Mouse (Mus musculus): ENCODE results near the gene Cdkal1. TPM values are rescaled to one million over a fixed set of nuclear protein-coding genes. Genes with fewer than 3 reads are reported as not detected.

The Cdkal1 gene
- total RNA-seq, 2 experiments from 2014 or later = 29.2 to 32.1 TPM

DNA sequence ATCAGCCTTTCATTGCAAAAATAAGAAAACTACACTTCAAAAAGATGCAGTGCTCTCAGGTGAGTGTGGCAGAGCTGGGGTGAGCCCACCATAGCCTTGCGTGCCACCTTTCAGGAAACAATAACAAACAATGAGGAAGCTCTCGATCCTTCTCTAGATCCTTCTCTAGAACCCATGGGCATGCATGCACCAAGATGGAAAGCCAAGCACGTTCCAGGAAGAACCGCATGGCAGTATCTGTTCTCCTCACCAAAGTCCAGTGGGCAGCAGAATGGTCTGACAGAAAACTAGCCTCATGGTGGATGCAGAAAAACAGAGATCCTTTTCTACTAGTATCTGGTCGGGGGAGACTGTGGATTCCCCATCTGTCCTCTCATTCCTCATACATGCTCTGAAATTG, 134.3 kb downstream of the Cdkal1 start:
- intact Hi-C loops (cut with DNase I) = no loop called here
- no peak for DNase-seq

DNA sequence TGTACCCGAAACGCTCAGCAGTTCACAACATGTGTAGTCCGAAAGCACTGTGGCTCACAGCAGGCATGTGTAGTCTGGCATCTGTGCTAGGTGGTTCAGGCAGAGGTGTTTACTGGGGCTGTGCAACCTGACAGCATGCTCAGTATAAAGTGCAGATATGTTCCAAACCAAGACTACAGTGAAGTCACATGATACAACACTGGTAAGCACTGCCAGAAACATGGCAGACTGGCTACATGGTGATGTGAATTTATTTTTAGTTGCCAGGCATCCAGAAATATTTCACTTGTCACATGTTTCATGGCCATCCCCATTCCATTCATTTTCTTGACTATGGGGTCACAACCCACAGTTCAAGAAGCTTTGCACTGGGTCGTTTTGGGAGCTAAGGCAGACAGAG, 138.9 kb downstream of the Cdkal1 start:
- DNase-seq = peak; percentile 33 to 34

DNA sequence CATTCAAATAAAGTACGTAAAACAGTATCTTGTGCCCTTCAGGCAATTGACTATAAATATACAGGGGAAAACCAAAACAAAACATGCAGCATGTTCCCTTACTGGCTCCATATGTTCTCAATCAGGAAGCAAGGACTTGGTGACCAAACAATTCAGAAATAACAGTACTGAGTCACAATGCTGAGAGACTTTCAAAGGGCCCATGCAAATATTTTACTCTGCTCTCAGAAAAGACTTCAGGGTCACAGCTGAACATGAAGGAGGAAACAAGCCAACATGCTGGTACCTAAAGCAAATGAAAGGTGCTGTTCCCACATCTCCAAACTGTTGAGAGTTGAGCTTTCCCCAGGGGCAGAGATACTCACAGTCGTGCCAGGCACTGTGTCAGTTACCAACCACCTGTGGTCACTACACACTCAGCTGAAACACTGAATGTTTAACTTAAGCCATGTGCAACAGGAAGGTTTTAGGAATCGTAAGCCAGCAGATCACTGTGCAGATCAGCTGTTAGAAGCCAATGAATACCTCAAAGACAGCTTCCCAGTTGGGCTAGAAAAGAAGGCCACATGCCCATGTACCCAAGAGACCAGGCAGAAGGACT, 140.1 kb downstream of the Cdkal1 start:
- intact Hi-C loops (cut with DNase I) = no loop called here
- no peak for DNase-seq

More for the DNA sequence above, 138.9 kb downstream of the Cdkal1 start:
- intact Hi-C loops (cut with DNase I) = no loop called here

DNA sequence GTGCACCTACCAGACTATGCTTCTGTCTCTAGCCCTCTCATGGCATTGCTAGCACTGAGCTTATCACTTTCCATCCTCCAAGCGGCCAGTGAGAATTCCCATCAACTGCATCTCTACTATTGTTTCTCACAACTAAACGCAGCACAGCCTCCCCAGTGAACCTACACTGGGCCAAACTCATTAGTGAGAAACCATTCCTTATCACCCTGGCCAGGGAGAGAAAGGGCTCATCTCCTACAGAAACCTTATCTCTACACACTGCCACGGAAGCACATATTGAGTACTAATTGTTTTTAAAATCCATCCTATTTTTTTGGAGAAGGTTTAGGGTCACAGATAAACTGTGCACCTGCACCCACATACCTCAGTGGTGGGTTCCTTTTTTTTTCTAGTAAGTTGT, 147.9 kb downstream of the Cdkal1 start:
- intact Hi-C loops (cut with DNase I) = no loop called here

DNA sequence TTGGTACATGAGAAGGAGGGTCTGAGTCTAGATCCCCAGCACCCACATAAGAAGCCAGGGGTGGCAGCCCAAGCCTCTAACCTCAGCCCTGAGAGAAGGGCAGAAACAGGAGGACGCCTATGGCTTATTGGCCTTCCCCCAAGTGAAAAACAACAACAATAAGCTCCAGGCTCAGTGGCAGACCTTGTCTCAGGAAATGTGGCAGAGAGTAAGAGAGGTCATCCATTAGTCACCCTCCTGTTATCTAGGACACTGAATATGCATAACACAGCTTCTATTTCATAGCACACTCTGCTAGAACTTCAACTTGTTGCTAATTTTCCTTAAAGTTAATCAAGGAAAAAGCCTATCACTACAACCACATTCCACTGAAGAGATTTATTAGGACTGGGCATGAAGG, 154.1 kb downstream of the Cdkal1 start:
- intact Hi-C loops (cut with DNase I) = no loop called here
- no peak for DNase-seq

More for the DNA sequence above, 147.9 kb downstream of the Cdkal1 start:
- DNase-seq = no peak

DNA sequence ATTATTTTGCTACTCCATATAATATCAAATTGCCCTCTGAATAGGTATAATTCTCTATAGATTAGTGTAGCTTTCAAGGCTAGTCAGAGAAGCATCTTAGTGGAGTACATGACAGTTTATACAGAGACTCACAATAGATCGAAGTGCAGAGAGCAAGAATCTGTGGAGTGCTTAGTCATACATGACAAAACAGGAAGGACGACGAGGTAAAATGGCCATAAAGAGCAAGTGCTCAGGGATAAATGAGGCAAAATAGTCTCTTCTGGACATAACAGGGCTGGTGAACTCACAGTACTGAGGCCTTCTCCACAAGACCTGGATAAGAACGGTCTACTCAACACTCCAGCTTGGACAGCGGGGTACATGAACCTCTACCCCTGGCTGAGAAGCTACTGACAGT, 155.6 kb downstream of the Cdkal1 start:
- DNase-seq = no peak
- intact Hi-C loops (cut with DNase I) = no loop called here

DNA sequence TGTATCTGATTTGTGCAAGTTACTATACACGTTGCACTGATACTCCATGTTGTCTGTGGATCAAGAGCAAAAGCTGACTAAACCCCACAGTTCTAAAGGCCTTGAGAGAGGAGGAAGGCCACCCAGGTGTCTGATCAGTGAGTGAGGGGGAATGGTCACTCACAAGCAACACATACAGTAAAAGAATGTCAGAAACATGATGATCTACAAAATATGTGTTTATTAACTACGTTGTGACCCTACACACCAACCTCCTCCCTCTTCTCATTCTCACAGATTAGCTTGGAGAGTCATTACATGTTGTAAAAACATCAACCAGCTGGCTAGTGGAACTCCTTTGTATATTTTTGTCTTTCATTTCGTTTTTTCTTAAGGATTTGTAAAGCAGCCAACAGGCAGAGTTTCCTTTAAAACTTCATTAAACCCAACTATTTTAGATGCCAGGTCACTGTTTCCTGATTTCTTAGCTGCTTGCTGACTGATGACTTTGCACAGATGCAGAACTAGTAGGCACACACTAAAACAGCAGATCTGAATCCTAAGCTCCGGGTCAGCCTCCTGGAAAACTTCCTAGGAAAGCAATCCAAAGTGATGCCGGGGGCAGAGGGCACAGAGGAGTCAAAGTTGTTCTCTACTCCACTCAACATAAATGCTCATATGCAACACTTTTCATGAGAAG, 157.0 kb downstream of the Cdkal1 start:
- no peak for DNase-seq
- intact Hi-C loops (cut with DNase I) = no loop called here

DNA sequence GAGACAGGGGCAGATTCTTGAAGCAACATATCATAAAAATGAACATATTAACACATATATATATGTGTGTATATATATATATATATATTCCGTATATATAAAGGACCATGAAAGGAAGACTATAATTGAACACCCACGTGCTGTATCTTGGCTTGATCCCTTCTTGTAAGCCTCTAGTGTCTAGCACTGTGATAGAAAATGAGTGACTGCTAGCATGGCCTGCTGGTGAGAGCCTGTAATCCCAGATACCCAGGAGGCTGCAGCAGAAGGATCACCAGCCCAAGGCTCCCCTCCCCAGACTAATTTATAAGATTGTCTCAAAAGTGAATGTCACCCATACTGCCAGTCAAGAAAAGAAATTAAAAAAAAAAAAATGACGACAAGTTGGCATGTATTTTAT, 158.2 kb downstream of the Cdkal1 start:
- intact Hi-C loops (cut with DNase I) = no loop called here
- no peak for DNase-seq

DNA sequence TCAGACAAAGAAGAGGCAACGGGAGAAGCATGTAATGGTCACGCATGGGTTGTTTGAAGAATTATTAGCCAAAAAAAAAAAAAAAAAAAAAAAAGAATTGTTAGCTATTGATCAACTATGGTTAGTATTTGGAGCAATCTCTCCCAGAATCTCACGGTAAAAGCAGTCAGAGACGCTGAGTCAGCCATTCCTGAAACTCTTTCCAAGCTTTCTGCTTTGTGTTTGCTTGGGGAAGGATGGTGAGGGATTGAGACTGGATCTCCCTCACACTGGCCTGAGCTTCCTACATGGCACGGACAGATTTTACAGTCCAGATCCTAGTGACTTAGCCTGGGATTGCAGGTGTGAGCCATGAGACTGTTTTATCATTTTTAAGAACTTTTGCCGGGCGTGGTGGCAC, 164.7 kb downstream of the Cdkal1 start:
- intact Hi-C loops (cut with DNase I) = no loop called here
- DNase-seq = no peak

DNA sequence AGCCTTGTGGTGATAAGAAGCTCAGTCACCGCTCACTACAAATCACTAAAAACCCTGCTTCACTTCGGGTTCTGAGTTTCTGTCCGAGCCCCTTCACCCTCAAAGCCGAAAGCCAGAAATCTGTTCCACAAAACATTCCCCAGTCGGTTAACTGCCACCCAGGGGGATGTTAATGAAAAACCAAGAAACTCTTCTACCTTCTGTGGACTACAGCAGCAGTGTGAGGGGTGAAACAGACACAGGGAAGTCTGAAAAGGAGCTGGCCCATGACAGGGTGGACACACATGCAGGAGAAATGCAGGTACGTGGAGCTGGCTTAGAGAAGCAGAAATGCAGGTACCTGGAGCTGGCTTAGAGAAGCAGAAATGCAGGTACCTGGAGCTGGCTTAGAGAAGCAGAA, 166.6 kb downstream of the Cdkal1 start:
- no peak for DNase-seq
- intact Hi-C loops (cut with DNase I) = no loop called here

DNA sequence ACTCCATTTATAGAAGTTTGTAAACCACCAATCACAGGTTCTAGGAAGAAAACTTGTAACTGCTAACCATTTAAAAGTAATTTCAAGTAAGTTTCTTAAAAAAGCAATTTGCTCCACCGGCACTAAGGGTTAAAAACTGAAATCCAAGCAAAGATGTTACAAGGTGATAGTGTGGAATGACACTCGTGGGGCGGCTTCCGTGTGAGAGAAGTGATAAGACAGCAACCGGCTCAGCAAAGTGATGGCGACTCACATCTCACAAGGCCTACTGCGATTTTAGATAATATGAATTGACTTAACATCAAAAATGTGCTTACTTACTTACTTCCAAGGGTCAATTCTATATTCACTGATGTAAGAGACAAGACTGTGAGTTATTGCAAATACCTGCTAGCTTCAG, 167.6 kb downstream of the Cdkal1 start:
- intact Hi-C loops (cut with DNase I) = no loop called here
- no peak for DNase-seq

DNA sequence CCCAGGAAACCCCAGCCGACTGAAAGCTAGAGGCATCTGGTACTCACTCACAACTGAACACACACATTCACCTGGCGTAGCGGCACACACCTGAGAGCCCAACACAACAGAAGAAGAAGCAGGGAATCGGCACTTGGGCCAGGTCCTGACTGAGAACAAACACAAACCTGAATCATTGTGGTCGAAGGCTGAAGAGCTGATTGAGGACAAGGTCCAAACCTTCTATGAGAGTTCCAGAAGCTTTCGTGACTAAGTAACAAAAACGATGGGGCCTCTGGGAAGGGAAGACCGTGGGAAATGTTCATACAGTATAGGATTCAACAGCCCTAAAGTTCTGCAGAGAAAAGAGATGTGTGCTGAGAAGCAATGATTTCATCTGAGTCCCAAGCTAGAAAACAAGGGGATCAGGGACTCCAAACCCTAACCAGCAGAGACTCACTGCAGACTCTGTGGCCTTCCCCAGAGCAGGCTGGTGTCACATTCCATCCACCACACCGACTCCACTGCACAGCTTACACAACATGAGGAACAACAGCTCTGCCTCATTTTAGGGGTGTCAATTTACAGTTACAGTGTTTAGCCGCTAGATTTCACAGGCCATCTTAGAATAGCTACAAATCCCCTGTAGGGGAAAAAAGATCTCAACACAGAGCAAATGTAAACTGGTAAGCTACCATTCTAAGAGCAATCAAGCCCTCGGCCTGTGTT, 175.8 kb downstream of the Cdkal1 start:
- intact Hi-C loops (cut with DNase I) = no loop called here
- DNase-seq = no peak

DNA sequence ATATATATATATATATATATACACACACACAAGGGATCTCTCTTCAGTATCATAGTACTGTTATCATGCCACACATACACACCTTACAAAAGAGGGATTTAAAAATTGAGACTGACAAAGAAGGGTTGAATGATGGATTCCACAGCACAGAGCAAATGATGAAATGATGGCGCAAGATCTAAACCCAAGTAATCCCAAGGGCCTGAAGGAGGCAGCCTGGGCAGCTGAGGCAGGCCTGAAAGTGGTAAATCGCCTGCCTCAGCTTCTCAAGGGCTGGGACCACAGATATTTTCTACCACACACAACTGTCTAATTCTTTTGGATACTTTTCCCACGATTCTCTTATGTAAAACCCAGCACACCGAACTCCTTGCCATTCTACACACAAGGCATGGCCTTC, 177.9 kb downstream of the Cdkal1 start:
- intact Hi-C loops (cut with DNase I) = no loop called here
- DNase-seq = no peak

DNA sequence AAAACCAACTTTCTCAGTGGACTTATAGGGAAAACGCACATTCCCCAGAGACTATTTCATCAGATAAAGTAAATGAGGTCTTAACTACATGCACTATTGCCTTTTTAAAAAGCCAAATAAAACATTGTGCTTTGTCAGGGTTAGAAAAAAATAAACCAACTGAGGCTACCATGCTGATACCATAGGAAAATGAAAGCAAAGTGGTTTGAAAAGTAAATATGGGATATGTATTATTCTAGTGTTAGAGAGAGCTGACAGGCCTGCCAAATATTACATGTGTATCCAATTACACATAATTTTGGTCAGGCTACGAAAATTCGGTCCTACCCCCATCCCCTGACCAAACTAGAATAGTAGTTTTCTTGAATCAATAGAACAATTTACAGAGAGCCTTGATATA, 184.8 kb downstream of the Cdkal1 start:
- intact Hi-C loops (cut with DNase I) = no loop called here

DNA sequence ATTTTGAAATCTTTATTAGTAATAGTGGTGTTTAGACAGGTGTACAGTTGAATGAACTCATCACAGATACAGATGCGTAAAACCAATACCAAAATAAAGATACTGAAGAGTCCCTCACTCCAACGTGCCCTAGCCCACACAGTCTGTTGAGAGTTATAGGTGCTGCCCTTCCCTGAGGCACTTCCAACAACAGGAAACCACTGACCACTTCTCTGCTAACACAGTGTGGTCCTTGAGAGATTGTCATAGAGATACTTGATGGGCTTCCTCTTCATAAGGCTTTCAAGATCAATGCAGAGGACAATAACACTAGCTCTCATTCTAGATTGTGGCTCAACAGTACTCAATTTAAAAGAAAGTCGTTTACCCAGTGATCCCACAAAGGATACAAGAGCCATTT, 191.6 kb downstream of the Cdkal1 start:
- intact Hi-C loops (cut with DNase I) = no loop called here
- no peak for DNase-seq

More for the DNA sequence above, 184.8 kb downstream of the Cdkal1 start:
- DNase-seq = no peak

DNA sequence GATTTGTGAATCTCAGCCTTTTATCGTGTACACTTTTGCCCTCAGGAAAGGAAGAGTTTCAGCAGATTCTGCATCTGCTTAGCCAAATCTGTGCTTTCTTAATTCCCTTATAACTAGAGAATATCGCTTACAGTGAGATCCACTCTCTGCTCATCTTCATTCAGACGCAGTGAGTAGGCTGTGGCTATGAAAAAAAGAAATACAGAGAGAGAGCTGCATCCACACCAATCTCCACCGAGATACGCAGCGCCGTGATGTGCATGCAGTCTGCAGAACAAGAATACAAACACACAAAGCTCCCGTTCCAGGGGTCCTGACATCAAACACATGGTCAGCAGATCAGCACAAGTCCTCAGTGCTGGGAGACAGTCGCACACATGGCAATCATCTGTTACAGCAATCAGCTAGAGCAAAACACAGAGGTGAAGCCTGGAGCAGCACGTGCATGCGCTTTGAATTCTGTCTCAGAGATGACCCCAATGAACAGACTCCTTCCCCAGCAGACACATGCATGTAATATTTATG, 199.6 kb downstream of the Cdkal1 start:
- intact Hi-C loops (cut with DNase I) = no loop called here
- DNase-seq = no peak

DNA sequence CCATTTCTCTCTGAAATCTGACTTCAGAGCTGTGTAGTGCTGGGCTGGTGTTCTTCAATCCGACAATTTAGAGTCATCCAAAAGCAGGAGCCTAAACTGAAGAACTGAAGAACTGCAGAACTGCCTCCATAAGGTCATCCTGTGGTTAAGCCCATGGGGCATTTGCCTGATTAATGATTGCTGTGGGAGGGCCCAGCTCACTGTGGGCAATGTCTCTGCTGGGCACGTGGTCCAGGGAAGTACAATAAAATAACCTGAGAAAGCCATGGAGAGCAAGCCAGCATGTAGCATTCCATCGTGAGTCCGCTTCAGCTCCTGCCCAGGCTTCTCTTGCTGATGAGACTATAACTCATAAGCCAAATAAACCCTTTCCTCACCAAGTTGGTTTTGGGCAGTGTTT, 202.1 kb downstream of the Cdkal1 start:
- intact Hi-C loops (cut with DNase I) = no loop called here
- DNase-seq = no peak

DNA sequence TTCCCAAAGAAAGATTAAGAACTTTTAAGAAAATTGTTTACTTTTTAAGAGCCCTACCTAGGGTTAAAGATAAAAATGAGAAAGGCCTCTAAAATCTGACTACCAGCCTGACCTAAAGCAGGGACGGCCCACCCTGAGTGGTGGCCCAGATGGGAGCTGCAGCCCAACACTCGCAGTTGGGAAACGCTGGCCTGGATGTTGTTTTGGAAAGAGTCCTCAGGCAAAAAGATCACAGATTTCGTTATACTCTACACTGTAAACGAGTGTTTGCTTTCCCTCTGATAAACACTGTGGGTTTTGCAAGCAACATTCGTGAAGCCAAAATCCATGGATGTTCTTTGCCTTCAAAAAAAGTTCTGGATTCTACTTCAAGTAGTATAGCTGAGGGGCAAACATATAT, 202.7 kb downstream of the Cdkal1 start:
- no peak for DNase-seq
- intact Hi-C loops (cut with DNase I) = no loop called here

DNA sequence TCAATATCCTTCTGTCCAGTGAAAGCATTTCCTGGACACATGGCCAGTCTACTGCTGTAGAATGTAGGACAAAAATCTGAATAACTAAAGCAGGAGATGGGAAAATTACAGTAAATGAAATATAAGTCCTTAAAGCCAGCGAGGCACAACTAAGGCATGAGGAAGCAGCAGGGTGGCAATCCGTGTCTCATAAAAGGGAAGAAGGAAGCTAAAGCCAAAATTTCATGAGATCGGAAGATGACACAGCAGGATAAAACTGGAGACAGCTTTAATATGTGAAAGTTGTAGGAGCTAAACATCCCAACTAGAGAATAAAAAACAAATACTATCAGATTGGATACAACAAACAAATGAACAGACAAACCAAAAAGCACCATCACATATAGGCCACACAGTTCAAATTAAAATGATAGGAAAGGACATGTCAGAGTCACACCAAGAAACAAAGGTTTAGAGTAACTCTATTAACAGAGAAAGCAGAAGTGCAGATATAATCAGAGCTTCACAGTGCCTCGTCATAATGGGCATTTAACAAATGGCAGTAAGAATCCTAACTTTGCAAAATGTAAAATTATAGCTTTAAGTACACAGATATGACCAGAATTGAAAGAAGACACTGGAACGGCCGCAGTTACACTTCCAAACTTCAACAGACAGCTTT, 204.8 kb downstream of the Cdkal1 start:
- intact Hi-C loops (cut with DNase I) = no loop called here
- DNase-seq = no peak

DNA sequence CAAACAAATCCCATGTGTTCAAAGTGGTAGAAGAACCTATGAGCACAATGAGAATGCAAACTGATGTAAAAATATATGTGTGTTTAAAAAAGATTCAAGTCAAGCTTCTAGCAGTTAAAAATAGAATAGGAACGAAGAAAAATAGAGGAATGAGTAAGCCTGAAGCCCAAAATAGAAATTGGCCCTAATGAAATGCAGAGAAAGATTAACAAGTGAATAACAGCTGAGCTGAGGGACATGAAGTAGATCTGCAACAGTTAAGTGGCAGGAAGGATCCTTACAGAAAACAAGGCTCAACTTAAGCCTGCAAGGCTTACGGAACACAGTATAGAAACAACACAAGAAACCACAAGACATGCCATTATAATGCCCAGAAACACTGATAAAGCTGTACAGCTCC, 205.9 kb downstream of the Cdkal1 start:
- DNase-seq = no peak

DNA sequence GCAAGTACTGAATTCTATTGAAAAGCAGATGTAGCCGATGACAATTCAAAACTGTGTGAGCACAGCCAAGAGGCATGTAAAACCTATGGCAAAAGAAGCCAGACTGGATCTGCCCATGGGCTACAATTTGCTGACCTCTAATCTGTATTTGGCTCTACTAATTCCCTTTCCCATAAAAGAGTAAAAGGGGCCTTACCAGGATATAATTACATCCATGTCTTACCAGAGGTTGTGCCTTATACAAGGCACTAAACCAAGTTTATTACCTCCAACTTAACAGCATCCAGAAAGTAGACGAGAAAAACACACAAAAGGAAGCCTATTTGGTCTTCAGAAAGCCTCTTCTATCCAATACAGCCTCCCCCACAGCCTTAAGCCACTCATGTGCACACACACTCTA, 213.2 kb downstream of the Cdkal1 start:
- no peak for DNase-seq
- intact Hi-C loops (cut with DNase I) = no loop called here

More for the DNA sequence above, 205.9 kb downstream of the Cdkal1 start:
- intact Hi-C loops (cut with DNase I) = no loop called here

All from heart, postnatal 10 days (tissue).